Mouse (Mus musculus) hindbrain, postnatal 0 days (tissue): ENCODE results near the gene Bmp8b. TPM values are rescaled to one million over a fixed set of nuclear protein-coding genes. Genes with fewer than 3 reads are reported as not detected.
"Not testable (repeated sequence)": the region's sequence is repeated elsewhere in the genome, so short reads cannot be mapped to it uniquely, and the experiment has no call there.

Experiments
- ATAC-seq: fragments of 200-750 bp; cut with Nextera tagmentation; 2 replicates; pipeline ENCODE4 v1.8.0; 2017; ENCODE audit warnings: mild to moderate bottlenecking, moderate TSS enrichment, moderate library complexity
- DNase-seq: peaks from one replicate; pipeline ENCODE4 v3.0.0-alpha.2; 2015; ENCODE audit warnings: low spot score
- H3K27ac ChIP-seq: fragments of 300-500 bp; sonication (generic); 2 replicates; pipeline ENCODE4 v1.5.1; 2014; ENCODE audit warnings: mild to moderate bottlenecking
- H3K27me3 ChIP-seq: fragments of 300-500 bp; sonication (generic); 2 replicates; pipeline ENCODE4 v1.6.1; 2014; ENCODE audit warnings: low read length, mixed read lengths; ENCODE audit not compliant: insufficient read depth
- H3K36me3 ChIP-seq: fragments of 300-500 bp; sonication (generic); 2 replicates; pipeline ENCODE4 v1.6.1; 2014; ENCODE audit warnings: low read length, mixed read lengths; ENCODE audit not compliant: insufficient read depth
- H3K4me1 ChIP-seq: fragments of 300-500 bp; sonication (generic); 2 replicates; pipeline ENCODE4 v1.6.1; 2014; ENCODE audit warnings: antibody characterized with exemption, low read length, mixed read lengths; ENCODE audit not compliant: insufficient read depth
- H3K4me2 ChIP-seq: fragments of 300-500 bp; sonication (generic); 2 replicates; pipeline ENCODE4 v1.6.1; 2014; ENCODE audit warnings: low read depth, mild to moderate bottlenecking, low read length, moderate library complexity, mixed read lengths
- H3K4me3 ChIP-seq: fragments of 300-500 bp; sonication (generic); 2 replicates; pipeline ENCODE4 v1.5.1; 2014; ENCODE audit warnings: low read length
- H3K9ac ChIP-seq: fragments of 300-500 bp; sonication (generic); replicated peaks from 2 replicates; pipeline ENCODE4 v1.6.1; 2014; ENCODE audit warnings: mild to moderate bottlenecking, low read length, moderate library complexity, mixed read lengths
- H3K9me3 ChIP-seq: fragments of 300-500 bp; sonication (generic); 2 replicates; pipeline ENCODE4 v1.6.1; 2016; ENCODE audit warnings: low read length, mixed read lengths
- CTCF ChIP-seq: IDR thresholded peaks from 2 replicates; pipeline ENCODE4 v1.5.1; 2016; ENCODE audit warnings: antibody characterized with exemption, control low read depth, low read depth
- WGBS: fragments of 180-500 bp; shearing (Covaris S2); extraction: QIAGEN DNeasy Blood & Tissue Kit; methylation state at CpG from one replicate; pipeline ENCODE4 v1.1.7; 2014; 5-methylcytosine and 5-hydroxymethylcytosine counted together
- polyA plus RNA-seq: library from polyadenylated mRNA; unstranded; fragments of >200 nt; fragmentation: Nextera tagmentation; extraction: Ambion mirVana; gene quantifications from 2 replicates; pipeline ENCODE4 v1.2.1, GENCODE M21; 2015
- total RNA-seq: library from RNA; depleted of rRNA; stranded (reverse); fragments of >200 nt; gene quantifications from 2 replicates; pipeline ENCODE4 v1.2.3, GENCODE M21; 2014

Bmp8b gene
- total and polyA plus RNA-seq, 2 experiments from 2014 or later: 0.42 to 0.43 TPM

GRCm38 (mm10) chr4:123155004-123155403 lies 50.0 kb downstream of the Bmp8b start:
- no peak overlapping the region for H3K27ac ChIP-seq
- H3K4me1 ChIP-seq: no peaks in the 10 kb centered on the region
- DNase-seq (peak; percentile 80), ATAC-seq (peak; percentile 38; the same call in 1 of the 2 replicates)
- H3K4me3 ChIP-seq: no peak overlapping the region
- H3K9ac ChIP-seq: no peak overlapping the region
- TF ChIP-seq CTCF: peak; percentile 74
- H3K9me3 ChIP-seq: no peaks in the 10 kb centered on the region
- no peaks in the 10 kb centered on the region for H3K27me3 ChIP-seq
- no peak overlapping the region for H3K4me2 ChIP-seq
- no peaks in the 10 kb centered on the region for H3K36me3 ChIP-seq
- WGBS: 21% methylated on average over 4 of the region's 4 CpGs

GRCm38 (mm10) chr4:123155427-123155826 lies 50.5 kb downstream of the Bmp8b start:
- no peak for TF ChIP-seq CTCF
- Histone ChIP-seq H3K27ac (no peak overlapping the region), H3K4me2 (no peak overlapping the region), H3K9me3 (no peaks in the 10 kb centered on the region), H3K9ac (no peak overlapping the region), H3K4me3 (no peak overlapping the region), H3K4me1 (no peaks in the 10 kb centered on the region), H3K36me3 (no peaks in the 10 kb centered on the region), H3K27me3 (no peaks in the 10 kb centered on the region)
- 73% methylated on average over 2 of the region's 2 CpGs for WGBS
- ATAC-seq (no peak), DNase-seq (no peak)

GRCm38 (mm10) chr4:123155840-123156239 lies 50.9 kb downstream of the Bmp8b start:
- no peak for DNase-seq

GRCm38 (mm10) chr4:123160571-123160970 lies 55.6 kb downstream of the Bmp8b start:
- no peak overlapping the region for H3K4me3 ChIP-seq
- ATAC-seq (no peak), DNase-seq (no peak)
- no peaks in the 10 kb centered on the region for H3K36me3 ChIP-seq
- no peak overlapping the region for H3K4me2 ChIP-seq
- 68% methylated on average over 6 of the region's 6 CpGs for WGBS
- no peak overlapping the region for H3K27ac ChIP-seq
- H3K4me1 ChIP-seq: peaks cover 5% of the 10 kb centered on the region; the same call in 1 of the 2 replicates
- no peak for TF ChIP-seq CTCF
- H3K9me3 ChIP-seq: no peaks in the 10 kb centered on the region
- no peaks in the 10 kb centered on the region for H3K27me3 ChIP-seq
- H3K9ac ChIP-seq: no peak overlapping the region

More at GRCm38 (mm10) chr4:123155840-123156239, 50.9 kb downstream of the Bmp8b start:
- Histone ChIP-seq H3K9ac (no peak overlapping the region), H3K4me3 (no peak overlapping the region), H3K4me2 (no peak overlapping the region), H3K4me1 (no peaks in the 10 kb centered on the region), H3K27ac (no peak overlapping the region), H3K9me3 (no peaks in the 10 kb centered on the region), H3K27me3 (no peaks in the 10 kb centered on the region), H3K36me3 (no peaks in the 10 kb centered on the region)
- TF ChIP-seq CTCF: no peak
- no peak for ATAC-seq

- not testable (repeated sequence) for H3K4me1 ChIP-seq, ATAC-seq, DNase-seq, H3K4me3 ChIP-seq, H3K36me3 ChIP-seq, H3K9me3 ChIP-seq, H3K27me3 ChIP-seq, H3K9ac ChIP-seq, H3K4me2 ChIP-seq, H3K27ac ChIP-seq
- WGBS: 92% methylated on average over 3 of the region's 3 CpGs
Measured at GRCm38 (mm10) chr4:123161251-123161650, 56.3 kb downstream of the Bmp8b start.

GRCm38 (mm10) chr4:123162305-123162917 lies 57.4 kb downstream of the Bmp8b start:
- H3K9ac ChIP-seq: no peak overlapping the region
- H3K27me3 ChIP-seq: no peaks in the 10 kb centered on the region
- no peak for DNase-seq
- H3K4me2 ChIP-seq: peak overlapping the region; percentile 35; the same call in 1 of the 2 replicates
- H3K4me3 ChIP-seq: no peak overlapping the region
- no peaks in the 10 kb centered on the region for H3K36me3 ChIP-seq
- ATAC-seq: no peak
- no peaks in the 10 kb centered on the region for H3K9me3 ChIP-seq
- H3K27ac ChIP-seq: no peak overlapping the region; the same call in 1 of the 2 replicates
- whole genome bisulfite sequencing: 20% methylated on average over 15 of the region's 15 CpGs
- no peak for TF ChIP-seq CTCF
- H3K4me1 ChIP-seq: peaks cover 5% of the 10 kb centered on the region; the same call in 1 of the 2 replicates

- DNase-seq: no peak
- peaks cover 5% of the 10 kb centered on the region; the same call in 1 of the 2 replicates for H3K4me1 ChIP-seq
- no peak overlapping the region for H3K4me2 ChIP-seq
- ATAC-seq: no peak
- no peaks in the 10 kb centered on the region for H3K27me3 ChIP-seq
- no peak for TF ChIP-seq CTCF
- H3K27ac ChIP-seq: no peak overlapping the region
- H3K9me3 ChIP-seq: peaks cover 2% of the 10 kb centered on the region; the same call in 1 of the 2 replicates
- H3K9ac ChIP-seq: no peak overlapping the region
- H3K36me3 ChIP-seq: no peaks in the 10 kb centered on the region
- WGBS: 86% methylated on average over 15 of the region's 15 CpGs
- H3K4me3 ChIP-seq: no peak overlapping the region
Measured at GRCm38 (mm10) chr4:123164157-123164556, 59.2 kb downstream of the Bmp8b start.
